Mouse (Mus musculus): ENCODE results near the gene Sec22c.

The Sec22c gene

GRCm38 (mm10) chr9:121653668-121654067 lies 51.6 kb downstream of the Sec22c start:
- no peak for DNase-seq (ENCODE audit: inconsistent ontology term)

- no peak for DNase-seq (ENCODE audit: inconsistent ontology term)
Observed at GRCm38 (mm10) chr9:121647026-121647425, 58.3 kb downstream of the Sec22c start.

- DNase-seq (ENCODE audit: inconsistent ontology term): no peak
Observed at GRCm38 (mm10) chr9:121644855-121645254, 60.4 kb downstream of the Sec22c start.

GRCm38 (mm10) chr9:121642401-121643181 lies 62.7 kb downstream of the Sec22c start, which contains the start of gene Vipr1:
Gene Vipr1, plus strand, starts transcription at chr9:121642716.
- DNase-seq (ENCODE audit: inconsistent ontology term): peak; percentile 71

GRCm38 (mm10) chr9:121642001-121642400 lies 63.3 kb downstream of the Sec22c start, which contains the start of gene Lyzl4:
Gene Lyzl4, minus strand, starts transcription at chr9:121642096.
- peak; percentile 85 for DNase-seq (ENCODE audit: inconsistent ontology term)

GRCm38 (mm10) chr9:121641235-121641915 lies 63.9 kb downstream of the Sec22c start:
- no peak for DNase-seq (ENCODE audit: inconsistent ontology term)

- DNase-seq (ENCODE audit: inconsistent ontology term): peak; percentile 47
Observed at GRCm38 (mm10) chr9:121639790-121640189, 65.5 kb downstream of the Sec22c start.

GRCm38 (mm10) chr9:121635835-121636576 lies 69.3 kb downstream of the Sec22c start:
- DNase-seq (ENCODE audit: inconsistent ontology term): no peak

- no peak for DNase-seq (ENCODE audit: inconsistent ontology term)
Observed at GRCm38 (mm10) chr9:121633306-121633705, 72.0 kb downstream of the Sec22c start.

GRCm38 (mm10) chr9:121632891-121633290 lies 72.4 kb downstream of the Sec22c start:
- DNase-seq (ENCODE audit: inconsistent ontology term): no peak

- DNase-seq (ENCODE audit: inconsistent ontology term): no peak
Observed at GRCm38 (mm10) chr9:121631946-121632345, 73.3 kb downstream of the Sec22c start.

GRCm38 (mm10) chr9:121630627-121631026 lies 74.7 kb downstream of the Sec22c start:
- DNase-seq (ENCODE audit: inconsistent ontology term): no peak

All from Muller cell, postnatal 12 days (primary cell).